Mouse (Mus musculus) layer of hippocampus, adult 8-10 months (tissue): Measurements from ENCODE around the gene Pde4a. TPM values are rescaled to one million over a fixed set of nuclear protein-coding genes. Genes with fewer than 3 reads are reported as not detected.
A peak's percentile ranks its signal among the peaks of the same experiment; 100 is the strongest.
"Not testable (repeated sequence)": the region's sequence is repeated elsewhere in the genome, so short reads cannot be mapped to it uniquely, and the experiment has no call there.

ENCODE experiments used
- DNase-seq, 2 experiments: peaks; one replicate each; pipeline ENCODE4 v3.0.0; 2022; ENCODE audit warnings: low spot score in 2 of 2
- total RNA-seq, 4 experiments: library from RNA; stranded (reverse); gene quantifications; 2 replicates each; pipeline ENCODE4 v1.2.4; 2022

Pde4a gene
- total RNA-seq, 4 experiments from 2014 or later = 86.6 to 99.1 (median 93.6) TPM

GRCm38 (mm10) chr9:21241343-21241742 is 75.8 kb downstream of the Pde4a start:
- peak in 1 of 2 experiments; percentile 83 for DNase-seq

- DNase-seq = peak in 1 of 2 experiments; percentile 39
Measured at GRCm38 (mm10) chr9:21243826-21244427, 78.4 kb downstream of the Pde4a start.

GRCm38 (mm10) chr9:21244428-21245112 is 79.1 kb downstream of the Pde4a start:
- DNase-seq = peak in 1 of 2 experiments; percentile 38

- no peak for DNase-seq
Measured at GRCm38 (mm10) chr9:21245113-21245487, 79.6 kb downstream of the Pde4a start.

- DNase-seq = no peak
Measured at GRCm38 (mm10) chr9:21246342-21246741, 80.8 kb downstream of the Pde4a start.

GRCm38 (mm10) chr9:21248326-21248725 is 82.8 kb downstream of the Pde4a start, which contains the start of gene S1pr5:
TSS of gene S1pr5 (minus strand) at chr9:21248443.
- DNase-seq = peak in 1 of 2 experiments; percentile 55

GRCm38 (mm10) chr9:21249629-21250508 is 84.4 kb downstream of the Pde4a start:
- DNase-seq = no peak

GRCm38 (mm10) chr9:21250509-21250908 is 85.0 kb downstream of the Pde4a start:
- no peak for DNase-seq

GRCm38 (mm10) chr9:21251116-21251735 is 85.7 kb downstream of the Pde4a start:
- DNase-seq = no peak

- no peak for DNase-seq
Measured at GRCm38 (mm10) chr9:21254690-21255089, 89.2 kb downstream of the Pde4a start.

- not testable (repeated sequence) for DNase-seq
Measured at GRCm38 (mm10) chr9:21256349-21256748, 90.8 kb downstream of the Pde4a start.

- DNase-seq = no peak
Measured at GRCm38 (mm10) chr9:21260491-21261040, 95.1 kb downstream of the Pde4a start.

- DNase-seq = no peak
Measured at GRCm38 (mm10) chr9:21261831-21262230, 96.3 kb downstream of the Pde4a start.

Other genes with a start within 250 kb of the Pde4a start
- 10 to 100 TPM; 32.9 to 38.4 (median 35.2) TPM for gene Dnmt1, start 205.8 kb upstream of the Pde4a start, total RNA-seq
- gene S1pr2, start 188.9 kb upstream of the Pde4a start, total RNA-seq = 1 to 10 TPM; 1.3 to 4.4 (median 3.7) TPM
- gene Mrpl4, start 163.0 kb upstream of the Pde4a start, total RNA-seq = 10 to 100 TPM; 60.1 to 65.7 (median 61.0) TPM
- gene Icam1, start 149.7 kb upstream of the Pde4a start, total RNA-seq = 1 to 10 TPM; 2.8 to 9.8 (median 6.3) TPM
- gene Icam4, start 136.3 kb upstream of the Pde4a start, total RNA-seq = 1 to 10 TPM in 3 of 4 experiments, under 1 TPM in 1; 0.49 to 1.8 (median 1.4) TPM
- gene Icam5, start 133.6 kb upstream of the Pde4a start, total RNA-seq = 100 to 1,000 TPM; 302 to 315 (median 304) TPM
- gene Zglp1, start 98.6 kb upstream of the Pde4a start, total RNA-seq = 1 to 10 TPM in 1 of 4 experiments, under 1 TPM in 1, not detected in 2; 0.87 to 1.1 TPM
- 1 to 10 TPM; 1.2 to 2.3 (median 2.2) TPM for gene Gm49373, start 92.6 kb upstream of the Pde4a start, total RNA-seq
- gene Fdx1l, start 92.1 kb upstream of the Pde4a start, total RNA-seq = 10 to 100 TPM; 47.3 to 69.6 (median 59.3) TPM
- gene Gm38431, start 73.7 kb upstream of the Pde4a start, total RNA-seq = 1 to 10 TPM; 2.7 to 5.4 (median 4.0) TPM
- gene Raver1, start 73.7 kb upstream of the Pde4a start, total RNA-seq = 10 to 100 TPM; 26.7 to 35.4 (median 31.6) TPM
- gene Tyk2, start 34.5 kb upstream of the Pde4a start, total RNA-seq = 10 to 100 TPM; 17.1 to 20.7 (median 18.7) TPM
- 100 to 1,000 TPM; 116 to 151 (median 131) TPM for gene Cdc37, start 15.7 kb upstream of the Pde4a start, total RNA-seq
- 10 to 100 TPM; 52.8 to 60.0 (median 56.6) TPM for gene Keap1, start 73.6 kb downstream of the Pde4a start, total RNA-seq
- 10 to 100 TPM; 11.3 to 19.1 (median 14.6) TPM for gene S1pr5, start 82.7 kb downstream of the Pde4a start, total RNA-seq
- gene Atg4d, start 99.6 kb downstream of the Pde4a start, total RNA-seq = 10 to 100 TPM; 37.3 to 45.0 (median 38.1) TPM
- gene Kri1, start 122.3 kb downstream of the Pde4a start, total RNA-seq = 10 to 100 TPM; 43.2 to 48.9 (median 44.5) TPM
- gene Cdkn2d, start 125.7 kb downstream of the Pde4a start, total RNA-seq = 10 to 100 TPM; 48.8 to 61.6 (median 55.9) TPM
- gene Ap1m2, start 146.6 kb downstream of the Pde4a start, total RNA-seq = 1 to 10 TPM in 3 of 4 experiments, under 1 TPM in 1; 0.35 to 2.0 (median 1.6) TPM
- 10 to 100 TPM; 55.2 to 74.2 (median 64.7) TPM for gene Slc44a2, start 155.0 kb downstream of the Pde4a start, total RNA-seq
- gene Ilf3, start 202.2 kb downstream of the Pde4a start, total RNA-seq = 100 to 1,000 TPM in 3 of 4 experiments, 10 to 100 TPM in 1; 95.4 to 113 (median 103) TPM
- gene Qtrt1, start 246.1 kb downstream of the Pde4a start, total RNA-seq = 10 to 100 TPM; 28.5 to 41.7 (median 36.6) TPM